Mouse (Mus musculus): Measurements from ENCODE around the gene Lrrn2. TPM values are rescaled to one million over a fixed set of nuclear protein-coding genes. Genes with fewer than 3 reads are reported as not detected.
A peak's percentile ranks its signal among the peaks of the same experiment; 100 is the strongest.

Lrrn2 gene
- polyA plus RNA-seq, 1 experiment from 2014 or later, result 5.7 TPM

DNA sequence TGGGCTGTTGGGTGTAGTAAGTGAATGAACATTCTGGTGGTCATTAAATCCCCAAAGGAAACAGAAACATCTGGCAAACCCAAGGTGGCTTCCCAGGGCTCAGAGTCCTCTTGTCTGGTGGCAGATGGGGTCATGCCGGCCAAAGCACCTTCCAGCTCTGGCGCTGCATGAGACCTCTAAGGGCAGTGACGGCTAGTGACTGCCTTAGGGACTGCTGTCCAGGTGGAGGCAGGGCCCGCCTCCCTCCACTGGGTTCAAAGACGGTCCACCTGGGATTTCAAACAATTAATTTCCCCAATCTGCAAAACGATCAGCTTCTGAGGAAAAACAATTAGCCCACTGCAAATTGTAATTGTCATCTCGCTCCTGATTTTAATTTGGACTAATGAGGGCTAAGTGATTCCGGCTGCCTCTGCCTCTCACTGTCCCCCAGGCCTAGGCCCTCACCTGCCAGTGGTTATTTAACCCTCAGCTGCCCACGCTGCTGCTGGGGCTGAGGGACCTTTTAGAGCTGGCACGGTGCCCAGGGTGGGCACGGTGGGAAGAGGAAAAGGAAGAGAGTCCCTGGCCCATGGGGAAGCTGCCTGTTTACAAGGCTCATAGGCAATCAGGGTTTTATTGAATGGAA is 30.5 kb downstream of the Lrrn2 start:
- Histone ChIP-seq H3K27me3 (ENCODE audit: control insufficient read depth, insufficient read depth, low read length) (no peaks in the 10 kb centered on the region), H3K4me2 (no peak overlapping the region), H3K9me3 (replicated peaks; ENCODE audit: control insufficient read depth, low read length) (no peaks in the 10 kb centered on the region), H3K27ac (ENCODE audit: low read depth, low read length) (no peak overlapping the region), H3K9ac (ENCODE audit: low read depth, low read length) (no peak overlapping the region), H3K36me3 (ENCODE audit: control insufficient read depth, insufficient read depth, low read length) (no peaks in the 10 kb centered on the region), H3K4me3 (ENCODE audit: low read depth, low read length) (no peak overlapping the region), H3K4me1 (ENCODE audit: control insufficient read depth, insufficient read depth, low read length) (no peaks in the 10 kb centered on the region)
- 73% methylated on average over 11 of the region's 11 CpGs for WGBS (ENCODE audit: insufficient replicate concordance)
- no peak for ATAC-seq (replicated peaks; ENCODE audit: insufficient number of reproducible peaks, low FRiP score, low TSS enrichment)

DNA sequence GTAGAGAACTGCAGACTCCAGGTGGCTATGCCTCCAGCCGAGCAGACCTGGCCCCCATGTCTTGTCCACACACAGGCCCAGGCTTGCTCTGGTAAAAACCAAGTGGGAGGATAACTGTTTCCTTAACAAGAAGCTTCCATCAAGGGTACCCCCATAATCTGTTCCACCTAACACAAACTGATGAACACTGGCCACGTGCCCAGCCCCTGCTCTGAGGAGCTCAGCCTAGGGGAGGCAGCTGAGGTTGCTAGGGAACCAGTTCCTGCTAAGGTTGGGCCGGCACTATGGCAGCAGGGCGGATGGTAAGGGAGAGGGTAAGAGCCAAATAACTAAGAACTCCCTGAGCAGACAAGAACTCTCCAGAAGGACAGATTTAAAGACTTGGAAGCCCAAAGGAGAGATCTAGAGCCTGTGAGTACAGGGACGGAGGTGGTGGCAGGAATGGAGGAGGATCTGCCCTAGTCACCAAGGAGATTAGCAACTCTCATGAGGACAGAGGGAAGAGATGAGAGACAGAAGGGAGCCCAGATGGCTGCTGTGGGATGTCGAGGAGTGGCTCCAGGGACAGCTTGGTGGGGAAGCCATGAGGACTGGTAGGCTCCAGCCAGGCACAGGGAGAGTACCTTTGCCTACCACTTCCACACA is 35.9 kb downstream of the Lrrn2 start:
- ATAC-seq (replicated peaks; ENCODE audit: insufficient number of reproducible peaks, low FRiP score, low TSS enrichment), result no peak

DNA sequence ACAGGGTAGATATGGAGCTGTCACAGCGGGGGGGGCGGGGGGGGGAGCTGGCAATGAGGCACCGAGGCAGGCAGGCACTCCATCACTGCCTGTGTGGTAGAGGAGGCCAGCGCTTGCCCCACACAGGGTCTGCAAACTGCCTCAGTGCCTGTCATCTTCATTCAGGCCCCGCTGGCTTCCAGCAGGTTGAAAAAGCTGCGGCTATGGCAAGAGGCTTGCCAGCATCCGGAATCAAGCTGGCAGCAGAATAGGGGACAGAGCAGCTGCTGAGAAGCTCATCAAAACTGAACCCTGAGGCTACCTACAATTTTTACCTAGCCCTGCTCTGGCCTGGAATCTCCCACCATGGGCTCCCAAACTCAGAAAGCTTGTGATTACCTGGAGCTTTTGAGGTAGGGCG is 37.5 kb downstream of the Lrrn2 start:
- 12% methylated on average over 8 of the region's 8 CpGs for whole genome bisulfite sequencing (ENCODE audit: insufficient replicate concordance)
- no peak overlapping the region for H3K9ac ChIP-seq (ENCODE audit: low read depth, low read length)
- H3K9me3 ChIP-seq (replicated peaks; ENCODE audit: control insufficient read depth, low read length), result no peaks in the 10 kb centered on the region
- H3K4me3 ChIP-seq (ENCODE audit: low read depth, low read length), result no peak overlapping the region
- H3K27ac ChIP-seq (ENCODE audit: low read depth, low read length), result no peak overlapping the region
- no peak for ATAC-seq (replicated peaks; ENCODE audit: insufficient number of reproducible peaks, low FRiP score, low TSS enrichment)
- H3K4me1 ChIP-seq (ENCODE audit: control insufficient read depth, insufficient read depth, low read length), result peaks cover 12% of the 10 kb centered on the region
- H3K4me2 ChIP-seq, result no peak overlapping the region
- peaks cover 5% of the 10 kb centered on the region; the same call in 1 of the 2 replicates for H3K27me3 ChIP-seq (ENCODE audit: control insufficient read depth, insufficient read depth, low read length)
- no peaks in the 10 kb centered on the region for H3K36me3 ChIP-seq (ENCODE audit: control insufficient read depth, insufficient read depth, low read length)

More for the DNA sequence above, 35.9 kb downstream of the Lrrn2 start:
- H3K27me3 ChIP-seq (ENCODE audit: control insufficient read depth, insufficient read depth, low read length), result peaks cover 2% of the 10 kb centered on the region; the same call in 1 of the 2 replicates
- no peak overlapping the region for H3K27ac ChIP-seq (ENCODE audit: low read depth, low read length)
- H3K4me2 ChIP-seq, result no peak overlapping the region
- no peak overlapping the region for H3K4me3 ChIP-seq (ENCODE audit: low read depth, low read length)
- no peaks in the 10 kb centered on the region for H3K36me3 ChIP-seq (ENCODE audit: control insufficient read depth, insufficient read depth, low read length)
- peaks cover 7% of the 10 kb centered on the region for H3K4me1 ChIP-seq (ENCODE audit: control insufficient read depth, insufficient read depth, low read length)
- no peak overlapping the region for H3K9ac ChIP-seq (ENCODE audit: low read depth, low read length)
- H3K9me3 ChIP-seq (replicated peaks; ENCODE audit: control insufficient read depth, low read length), result no peaks in the 10 kb centered on the region
- 48% methylated on average over 6 of the region's 6 CpGs for WGBS (ENCODE audit: insufficient replicate concordance)

DNA sequence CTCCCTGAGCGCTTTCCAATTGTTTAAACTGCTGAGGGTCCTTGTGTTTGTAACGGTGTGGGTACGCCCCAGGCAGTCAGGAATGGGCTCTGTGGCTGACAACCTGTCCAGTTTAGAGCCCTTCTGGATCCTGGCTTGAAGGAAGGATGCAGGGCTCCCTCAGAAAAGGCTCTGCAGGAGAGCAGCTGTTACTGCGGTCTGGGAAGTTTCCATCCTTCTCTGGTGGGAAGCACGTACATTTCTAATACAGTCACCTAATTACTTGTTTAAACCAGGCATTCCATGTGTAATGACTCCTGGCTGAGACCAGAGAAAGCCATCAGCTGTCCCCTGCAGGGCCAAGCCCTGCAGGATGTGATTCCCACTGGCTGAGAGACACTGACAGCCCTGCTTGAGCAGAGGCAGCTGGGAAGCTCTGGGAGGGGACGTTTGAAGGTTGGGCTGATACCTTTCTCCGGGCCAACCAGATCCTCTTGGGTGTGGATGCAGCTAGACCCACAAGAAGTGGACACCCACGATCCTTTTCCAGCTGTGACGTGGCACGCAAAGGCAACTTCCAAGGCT is 38.1 kb downstream of the Lrrn2 start:
- Histone ChIP-seq H3K27me3 (ENCODE audit: control insufficient read depth, insufficient read depth, low read length) (peaks cover 5% of the 10 kb centered on the region; the same call in 1 of the 2 replicates), H3K9ac (ENCODE audit: low read depth, low read length) (no peak overlapping the region), H3K36me3 (ENCODE audit: control insufficient read depth, insufficient read depth, low read length) (no peaks in the 10 kb centered on the region), H3K4me2 (0 out of 2 replicates have a peak overlapping the region, but pooled peaks have one; percentile 12), H3K27ac (ENCODE audit: low read depth, low read length) (no peak overlapping the region), H3K9me3 (replicated peaks; ENCODE audit: control insufficient read depth, low read length) (no peaks in the 10 kb centered on the region), H3K4me1 (ENCODE audit: control insufficient read depth, insufficient read depth, low read length) (peaks cover 12% of the 10 kb centered on the region), H3K4me3 (ENCODE audit: low read depth, low read length) (no peak overlapping the region)
- ATAC-seq (replicated peaks; ENCODE audit: insufficient number of reproducible peaks, low FRiP score, low TSS enrichment), result no peak
- WGBS (ENCODE audit: insufficient replicate concordance), result 19% methylated on average over 10 of the region's 10 CpGs

DNA sequence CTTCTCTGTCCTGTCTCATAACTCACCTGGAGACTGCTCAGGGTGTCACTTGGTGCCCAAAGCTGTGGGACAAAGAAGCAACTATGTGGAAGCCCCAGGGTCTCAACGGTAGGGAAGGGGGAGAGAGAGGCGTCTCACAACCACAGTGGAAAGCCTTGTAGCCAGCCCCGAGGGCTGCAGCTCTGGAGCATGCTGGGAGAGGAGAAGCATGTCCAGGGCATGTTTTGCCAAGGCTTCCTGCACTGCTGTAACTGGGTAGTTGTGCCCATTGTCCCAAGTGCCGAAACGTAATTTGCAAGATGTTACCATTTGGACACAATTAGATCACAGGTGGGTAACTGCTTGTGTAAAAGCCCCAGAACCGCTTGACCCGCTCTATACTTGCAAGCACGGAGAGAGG is 39.2 kb downstream of the Lrrn2 start:
- WGBS (ENCODE audit: insufficient replicate concordance), result 78% methylated on average over 8 of the region's 8 CpGs
- Histone ChIP-seq H3K9ac (ENCODE audit: low read depth, low read length) (no peak overlapping the region), H3K27me3 (ENCODE audit: control insufficient read depth, insufficient read depth, low read length) (peaks cover 5% of the 10 kb centered on the region; the same call in 1 of the 2 replicates), H3K9me3 (replicated peaks; ENCODE audit: control insufficient read depth, low read length) (no peaks in the 10 kb centered on the region), H3K27ac (ENCODE audit: low read depth, low read length) (no peak overlapping the region), H3K4me3 (ENCODE audit: low read depth, low read length) (no peak overlapping the region), H3K4me1 (ENCODE audit: control insufficient read depth, insufficient read depth, low read length) (peaks cover 12% of the 10 kb centered on the region), H3K4me2 (no peak overlapping the region), H3K36me3 (ENCODE audit: control insufficient read depth, insufficient read depth, low read length) (no peaks in the 10 kb centered on the region)
- no peak for ATAC-seq (replicated peaks; ENCODE audit: insufficient number of reproducible peaks, low FRiP score, low TSS enrichment)

DNA sequence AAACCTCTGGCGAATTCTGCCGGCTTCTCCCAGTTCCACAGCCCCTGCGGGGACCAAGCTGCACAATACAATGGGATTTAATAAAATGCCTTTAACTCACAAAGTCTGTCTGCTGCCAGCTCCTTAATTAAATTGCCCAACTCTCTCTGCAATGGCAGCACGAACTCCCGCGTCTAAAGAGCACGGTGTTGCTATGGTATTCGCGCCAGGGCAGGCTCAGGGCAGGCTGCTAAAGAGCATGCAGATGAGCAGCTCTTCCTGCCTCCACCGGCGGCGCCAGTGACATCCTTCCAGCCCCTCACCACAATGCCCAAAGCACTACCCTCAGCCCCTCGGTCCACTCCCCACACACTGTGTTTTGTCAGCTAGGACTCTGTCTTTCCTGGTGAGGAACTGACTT is 41.0 kb downstream of the Lrrn2 start:
- H3K9me3 ChIP-seq (replicated peaks; ENCODE audit: control insufficient read depth, low read length), result no peaks in the 10 kb centered on the region
- ATAC-seq (replicated peaks; ENCODE audit: insufficient number of reproducible peaks, low FRiP score, low TSS enrichment), result no peak
- WGBS (ENCODE audit: insufficient replicate concordance), result 14% methylated on average over 13 of the region's 13 CpGs
- H3K4me3 ChIP-seq (ENCODE audit: low read depth, low read length), result no peak overlapping the region
- H3K27me3 ChIP-seq (ENCODE audit: control insufficient read depth, insufficient read depth, low read length), result peaks cover 5% of the 10 kb centered on the region; the same call in 1 of the 2 replicates
- H3K36me3 ChIP-seq (ENCODE audit: control insufficient read depth, insufficient read depth, low read length), result no peaks in the 10 kb centered on the region
- H3K9ac ChIP-seq (ENCODE audit: low read depth, low read length), result no peak overlapping the region
- no peak overlapping the region for H3K27ac ChIP-seq (ENCODE audit: low read depth, low read length)
- H3K4me2 ChIP-seq, result peak overlapping the region; percentile 30
- H3K4me1 ChIP-seq (ENCODE audit: control insufficient read depth, insufficient read depth, low read length), result peaks cover 12% of the 10 kb centered on the region

DNA sequence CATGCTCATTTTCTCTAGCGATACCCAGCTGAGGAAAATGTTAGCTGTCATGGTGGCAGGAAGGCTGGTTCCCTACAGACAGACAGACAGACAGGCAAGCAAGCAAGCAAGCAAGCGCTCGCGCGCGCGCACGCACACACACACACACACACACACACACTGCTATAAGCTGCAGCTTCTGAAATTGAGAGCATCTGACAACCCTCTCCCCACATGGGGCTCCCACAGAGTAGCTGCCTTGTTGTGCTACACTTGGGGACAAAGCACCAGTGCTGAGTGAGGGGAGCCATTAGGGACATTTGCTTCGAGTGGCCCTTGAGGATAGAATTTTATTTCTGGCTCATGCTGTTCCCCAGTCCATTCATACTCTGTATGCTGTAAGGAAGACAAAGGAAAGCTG is 42.2 kb downstream of the Lrrn2 start:
- H3K36me3 ChIP-seq (ENCODE audit: control insufficient read depth, insufficient read depth, low read length), result no peaks in the 10 kb centered on the region
- no peak overlapping the region for H3K9ac ChIP-seq (ENCODE audit: low read depth, low read length)
- ATAC-seq (replicated peaks; ENCODE audit: insufficient number of reproducible peaks, low FRiP score, low TSS enrichment), result no peak
- H3K4me1 ChIP-seq (ENCODE audit: control insufficient read depth, insufficient read depth, low read length), result peaks cover 12% of the 10 kb centered on the region
- H3K27ac ChIP-seq (ENCODE audit: low read depth, low read length), result no peak overlapping the region
- H3K9me3 ChIP-seq (replicated peaks; ENCODE audit: control insufficient read depth, low read length), result no peaks in the 10 kb centered on the region
- H3K4me3 ChIP-seq (ENCODE audit: low read depth, low read length), result no peak overlapping the region
- H3K4me2 ChIP-seq, result no peak overlapping the region
- WGBS (ENCODE audit: insufficient replicate concordance), result 87% methylated on average over 9 of the region's 9 CpGs
- peaks cover 5% of the 10 kb centered on the region; the same call in 1 of the 2 replicates for H3K27me3 ChIP-seq (ENCODE audit: control insufficient read depth, insufficient read depth, low read length)

DNA sequence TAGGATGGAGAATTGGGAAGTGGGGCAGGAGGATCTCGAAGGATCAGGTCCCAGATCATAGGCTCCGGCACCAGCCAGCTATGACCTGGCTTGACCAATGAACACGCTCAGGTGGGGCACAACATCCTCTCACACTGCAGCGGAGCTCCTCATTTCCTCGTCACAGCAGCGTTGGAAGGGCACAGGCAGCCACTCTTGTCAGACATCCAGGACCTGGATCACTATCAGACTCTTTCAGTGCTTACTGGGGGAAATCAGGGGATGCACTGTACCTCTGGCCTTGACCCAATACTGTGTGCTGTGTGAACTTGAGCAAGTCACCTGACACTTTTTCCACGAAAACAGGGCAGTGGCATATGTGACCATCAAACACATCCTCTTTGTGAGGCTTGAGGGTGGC is 45.2 kb downstream of the Lrrn2 start:
- Histone ChIP-seq H3K27me3 (ENCODE audit: control insufficient read depth, insufficient read depth, low read length) (peaks cover 3% of the 10 kb centered on the region; the same call in 1 of the 2 replicates), H3K4me2 (no peak overlapping the region), H3K9ac (ENCODE audit: low read depth, low read length) (no peak overlapping the region), H3K4me3 (ENCODE audit: low read depth, low read length) (no peak overlapping the region), H3K36me3 (ENCODE audit: control insufficient read depth, insufficient read depth, low read length) (no peaks in the 10 kb centered on the region), H3K9me3 (replicated peaks; ENCODE audit: control insufficient read depth, low read length) (no peaks in the 10 kb centered on the region), H3K4me1 (ENCODE audit: control insufficient read depth, insufficient read depth, low read length) (peaks cover 12% of the 10 kb centered on the region), H3K27ac (ENCODE audit: low read depth, low read length) (no peak overlapping the region)
- no peak for ATAC-seq (replicated peaks; ENCODE audit: insufficient number of reproducible peaks, low FRiP score, low TSS enrichment)
- WGBS (ENCODE audit: insufficient replicate concordance), result 74% methylated on average over 7 of the region's 7 CpGs
